Comparison of ENCODE assay signal across 9 mouse cellular contexts in genomic region chr8:120562680-120563347, GRCm38 (mm10). TPM values are rescaled to one million over a fixed set of nuclear protein-coding genes. Genes with fewer than 3 reads are reported as not detected.
DNase-seq lines count a peak whose midpoint lies in the region; ATAC-seq and TF ChIP-seq lines count a peak whose summit lies in the region.
"Had no signal": no experiment of that assay in that cellular context is flagged by ENCODE, and none has a peak within 500 bp of the region (broad histone marks: within the 10 kb centered on the region; RNA-seq: fewer than 3 reads in every experiment).

No protein-coding gene starts in this region.

- peak overlapping the region; percentile 30 for H3K4me3 ChIP-seq in heart, embryonic 10.5 days
- 0 out of 2 replicates have a peak overlapping the region, but pooled peaks have one; percentile 5 for H3K4me3 ChIP-seq in E14TG2a.4 (replicated peaks; ENCODE audit: low read length)
- no peak overlapping the region for H3K4me3 ChIP-seq in forebrain, embryonic 16.5 days (replicated peaks; ENCODE audit: low read length)
- H3K4me3 ChIP-seq in liver, embryonic 13.5 days (replicated peaks) = no peak overlapping the region

- peaks cover 93% of the 10 kb centered on the region for H3K4me1 ChIP-seq in heart, embryonic 10.5 days
- peaks cover 100% of the 10 kb centered on the region for H3K4me1 ChIP-seq in E14TG2a.4 (replicated peaks; ENCODE audit: low read depth, low read length)
- H3K4me1 ChIP-seq in forebrain, embryonic 16.5 days (replicated peaks; ENCODE audit: control insufficient read depth, insufficient read depth, low read length) = peaks cover 88% of the 10 kb centered on the region
- peaks cover 75% of the 10 kb centered on the region for H3K4me1 ChIP-seq in liver, embryonic 13.5 days (replicated peaks)

- no peak for DNase-seq in heart, embryonic 10.5 days (ENCODE audit: low spot score)
- no peak for DNase-seq in heart, postnatal 4 days
- no peak for DNase-seq in liver, embryonic 13.5 days
- no peak for DNase-seq in c-Kit-positive CD71-positive TER-119-positive erythroid progenitor cells, embryonic 14.5 days (ENCODE audit: low spot score)
- no peak for DNase-seq in adipocyte (ENCODE audit: low spot score)
- DNase-seq in layer of hippocampus, adult 9-10 months (ENCODE audit: low spot score) = no peak
- DNase-seq: adrenal gland, postnatal 25 days had no signal

- no peaks in the 10 kb centered on the region for H3K9me3 ChIP-seq in heart, embryonic 10.5 days
- H3K9me3 ChIP-seq in E14TG2a.4 (ENCODE audit: low read length) = no peaks in the 10 kb centered on the region
- H3K9me3 ChIP-seq in forebrain, embryonic 16.5 days (ENCODE audit: control insufficient read depth, low read length) = no peaks in the 10 kb centered on the region
- H3K9me3 ChIP-seq in liver, embryonic 13.5 days (replicated peaks) = no peaks in the 10 kb centered on the region

- ATAC-seq in forebrain, embryonic 16.5 days = no peak
- ATAC-seq in liver, embryonic 13.5 days (ENCODE audit: low read depth) = no peak

- WGBS in heart, embryonic 10.5 days = 69% methylated on average over 18 of the region's 18 CpGs
- 69% methylated on average over 18 of the region's 18 CpGs for WGBS in forebrain, embryonic 16.5 days
- WGBS in liver, embryonic 13.5 days (ENCODE audit: insufficient replicate concordance) = 82% methylated on average over 18 of the region's 18 CpGs

- peak overlapping the region; percentile 85 for H3K27ac ChIP-seq in heart, embryonic 10.5 days
- peak overlapping the region; percentile 52 for H3K27ac ChIP-seq in forebrain, embryonic 16.5 days (ENCODE audit: low read length)
- H3K27ac ChIP-seq in liver, embryonic 13.5 days = peak overlapping the region; percentile 70

- H3K27me3 ChIP-seq in heart, embryonic 10.5 days (ENCODE audit: insufficient read depth, poor library complexity, severe bottlenecking) = no peaks in the 10 kb centered on the region
- no peaks in the 10 kb centered on the region for H3K27me3 ChIP-seq in E14TG2a.4 (ENCODE audit: insufficient read depth, low read length)
- H3K27me3 ChIP-seq in forebrain, embryonic 16.5 days (replicated peaks; ENCODE audit: control insufficient read depth, insufficient read depth, low read length) = no peaks in the 10 kb centered on the region
- H3K27me3 ChIP-seq in liver, embryonic 13.5 days = no peaks in the 10 kb centered on the region

- H3K4me2 ChIP-seq in forebrain, embryonic 16.5 days (ENCODE audit: low read length) = no peak overlapping the region
- no peak overlapping the region for H3K4me2 ChIP-seq in liver, embryonic 13.5 days

- no peak for TF ChIP-seq CTCF in E14TG2a.4 (conservative IDR thresholded peaks at IDR 0.05; ENCODE audit: low read length)

- H3K9ac ChIP-seq in forebrain, embryonic 16.5 days (replicated peaks; ENCODE audit: low read depth, low read length) = no peak overlapping the region
- H3K9ac ChIP-seq in liver, embryonic 13.5 days = no peak overlapping the region

- H3K36me3 ChIP-seq in heart, embryonic 10.5 days = peaks cover 38% of the 10 kb centered on the region
- peaks cover 100% of the 10 kb centered on the region for H3K36me3 ChIP-seq in E14TG2a.4 (ENCODE audit: insufficient read depth, low read length)
- H3K36me3 ChIP-seq in forebrain, embryonic 16.5 days (ENCODE audit: control insufficient read depth, insufficient read depth) = peaks cover 6% of the 10 kb centered on the region
- H3K36me3 ChIP-seq in liver, embryonic 13.5 days = peaks cover 100% of the 10 kb centered on the region

RNA-seq across cellular contexts. Expression of gene Gins2, which starts 26.3 kb away (rescaled TPM):
- 106 and 125 TPM in 2 replicates for polyA plus RNA-seq in heart, embryonic 10.5 days (2016; fragmentation: Nextera tagmentation; extraction: Ambion mirVana)
- 10 to 100 TPM; 42.0 to 43.2 TPM for total RNA-seq in heart, postnatal 4 days (2021)
- polyA plus RNA-seq in forebrain, embryonic 16.5 days (2015; fragmentation: Nextera tagmentation; extraction: Ambion mirVana) = 23.1 and 24.3 TPM in 2 replicates
- 75.6 and 75.9 TPM in 2 replicates for polyA plus RNA-seq in liver, embryonic 13.5 days (2015; fragmentation: Nextera tagmentation; extraction: Ambion mirVana)

Comparison
In these comparisons a context has a peak if more than half of its experiments do, and no peak if none do; other contexts are left out.
1. H3K4me3 ChIP-seq: peak in heart, embryonic 10.5 days (single experiment) and E14TG2a.4 (single experiment); none in forebrain, embryonic 16.5 days (single experiment) and liver, embryonic 13.5 days (single experiment).
2. Peak in every context shown above with its lines, with median percentiles within 50 percentile points of each other: H3K27ac ChIP-seq.